Mouse (Mus musculus) erythroblast, embryonic 14.5 days (primary cell): ENCODE data around the gene Stim2.

Source experiments
- GATA1 ChIP-seq: IDR thresholded peaks from 2 replicates; pipeline ENCODE4 v1.6.1; 2012; ENCODE audit warnings: low read length, inconsistent platforms, mixed read lengths
- TAL1 ChIP-seq: IDR thresholded peaks from 3 replicates; pipeline ENCODE4 v1.6.1; 2012; ENCODE audit warnings: low read length, inconsistent platforms, mixed read lengths

DNA sequence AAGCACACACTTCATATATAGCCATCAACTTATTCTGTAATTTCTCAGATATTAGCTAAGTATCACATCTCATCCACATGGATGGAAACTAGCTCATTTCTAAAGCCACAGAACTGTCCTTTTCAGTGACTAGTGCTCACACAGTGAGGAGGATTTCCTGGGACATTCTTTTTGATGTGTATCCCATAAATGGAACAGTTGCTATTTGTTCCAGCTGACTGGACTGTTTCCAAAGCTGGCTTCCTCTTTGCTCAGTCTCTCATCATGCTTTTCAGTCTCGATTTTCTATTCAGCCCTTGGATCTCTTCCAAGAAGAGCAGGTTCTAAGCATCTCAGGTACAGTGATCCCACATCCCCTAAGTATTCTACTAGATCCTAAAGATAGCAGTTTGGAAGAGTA, 75.0 kb downstream of the Stim2 start:
- TF ChIP-seq GATA1 (no peak), TAL1 (no peak)
